18 mouse cellular contexts compared by ENCODE assay signal in genomic region chr2:102663339-102663738, GRCm38 (mm10). TPM values are rescaled to one million over a fixed set of nuclear protein-coding genes. Genes with fewer than 3 reads are reported as not detected.
DNase-seq lines count a peak whose midpoint lies in the region; ATAC-seq lines count a peak whose summit lies in the region.
"Had no signal": no experiment of that assay in that cellular context is flagged by ENCODE, and none has a peak within 500 bp of the region (broad histone marks: within the 10 kb centered on the region; RNA-seq: fewer than 3 reads in every experiment).

No protein-coding gene starts in this region.

- H3K27me3 ChIP-seq in lung, embryonic 16.5 days (ENCODE audit: control insufficient read depth, insufficient read depth, low read depth, low read length) = peaks cover 30% of the 10 kb centered on the region
- H3K27me3 ChIP-seq in forebrain, embryonic 15.5 days = no peaks in the 10 kb centered on the region
- peaks cover 21% of the 10 kb centered on the region for H3K27me3 ChIP-seq in midbrain, embryonic 10.5 days (ENCODE audit: low read depth, poor library complexity, severe bottlenecking)
- H3K27me3 ChIP-seq: CH12.LX had no signal

- peaks cover 13% of the 10 kb centered on the region for H3K4me1 ChIP-seq in lung, embryonic 16.5 days (replicated peaks; ENCODE audit: control insufficient read depth, insufficient read depth, low read length)
- H3K4me1 ChIP-seq in forebrain, embryonic 15.5 days = peaks cover 44% of the 10 kb centered on the region
- H3K4me1 ChIP-seq in midbrain, embryonic 10.5 days = peaks cover 68% of the 10 kb centered on the region

- WGBS in lung, embryonic 16.5 days = 28% methylated on average over 6 of the region's 6 CpGs
- WGBS in forebrain, embryonic 15.5 days = 3% methylated on average over 6 of the region's 6 CpGs
- 17% methylated on average over 6 of the region's 6 CpGs for WGBS in midbrain, embryonic 10.5 days

- H3K9ac ChIP-seq in lung, embryonic 16.5 days (ENCODE audit: low read length) = no peak overlapping the region
- no peak overlapping the region for H3K9ac ChIP-seq in forebrain, embryonic 15.5 days (replicated peaks)
- H3K9ac ChIP-seq: embryonic facial prominence, embryonic 12.5 days; heart, embryonic 12.5 days; intestine, embryonic 15.5 days; liver, embryonic 14.5 days had no signal

- no peak overlapping the region for H3K4me3 ChIP-seq in lung, embryonic 16.5 days (ENCODE audit: low read length)
- peak overlapping the region; percentile 3; the same call in 1 of the 2 replicates for H3K4me3 ChIP-seq in forebrain, embryonic 15.5 days
- 0 out of 2 replicates have a peak overlapping the region, but pooled peaks have one; percentile 87 for H3K4me3 ChIP-seq in midbrain, embryonic 10.5 days
- H3K4me3 ChIP-seq: embryonic facial prominence, embryonic 12.5 days; heart, embryonic 12.5 days; intestine, embryonic 15.5 days had no signal

- H3K9me3 ChIP-seq in lung, embryonic 16.5 days (ENCODE audit: control insufficient read depth, low read length) = no peaks in the 10 kb centered on the region
- no peaks in the 10 kb centered on the region for H3K9me3 ChIP-seq in forebrain, embryonic 15.5 days
- H3K9me3 ChIP-seq in midbrain, embryonic 10.5 days (replicated peaks) = no peaks in the 10 kb centered on the region
- H3K9me3 ChIP-seq: embryonic facial prominence, embryonic 12.5 days; heart, embryonic 12.5 days; intestine, embryonic 15.5 days had no signal

- H3K27ac ChIP-seq in lung, embryonic 16.5 days (ENCODE audit: low read length) = peak overlapping the region; percentile 13; the same call in 1 of the 2 replicates
- peak overlapping the region; percentile 57 for H3K27ac ChIP-seq in forebrain, embryonic 15.5 days (replicated peaks)
- peak overlapping the region; percentile 82 for H3K27ac ChIP-seq in midbrain, embryonic 10.5 days (replicated peaks)
- H3K27ac ChIP-seq: embryonic facial prominence, embryonic 12.5 days; intestine, embryonic 15.5 days; liver, embryonic 14.5 days had no signal

- H3K36me3 ChIP-seq in lung, embryonic 16.5 days (ENCODE audit: control insufficient read depth, insufficient read depth, low read length) = no peaks in the 10 kb centered on the region
- H3K36me3 ChIP-seq in forebrain, embryonic 15.5 days = no peaks in the 10 kb centered on the region
- no peaks in the 10 kb centered on the region for H3K36me3 ChIP-seq in midbrain, embryonic 10.5 days
- H3K36me3 ChIP-seq: embryonic facial prominence, embryonic 12.5 days; heart, embryonic 12.5 days; intestine, embryonic 15.5 days had no signal

- H3K4me2 ChIP-seq in lung, embryonic 16.5 days (ENCODE audit: low read depth, low read length) = peak overlapping the region; percentile 22; the same call in 1 of the 2 replicates
- H3K4me2 ChIP-seq in forebrain, embryonic 15.5 days (replicated peaks) = peak overlapping the region; percentile 29
- H3K4me2 ChIP-seq: embryonic facial prominence, embryonic 12.5 days; heart, embryonic 12.5 days; intestine, embryonic 15.5 days had no signal

- no peak for DNase-seq in lung, postnatal 36 days
- DNase-seq in midbrain, embryonic 10.5 days (ENCODE audit: low spot score) = peak; percentile 36
- DNase-seq in retina, embryonic 14.5 days (ENCODE audit: low spot score) = peak; percentile 51
- DNase-seq in spleen, postnatal 4 days (ENCODE audit: low spot score in 2 of 2) = no peak
- DNase-seq in adrenal gland, postnatal 4 days (ENCODE audit: low spot score in 2 of 2) = no peak
- no peak for DNase-seq in MN1 (ENCODE audit: low spot score)
- DNase-seq: adrenal gland, postnatal 14 days; cerebellum, adult 11 months; spleen, adult 18-20 months; thymus, adult 2 months had no signal

- peak; percentile 44 for ATAC-seq in lung, embryonic 16.5 days (ENCODE audit: low read depth)
- ATAC-seq in forebrain, embryonic 15.5 days (replicated peaks) = peak; percentile 10
- ATAC-seq: intestine, embryonic 15.5 days had no signal

RNA-seq across cellular contexts. Expression of gene Slc1a2, which starts 4.9 kb away (rescaled TPM):
- 0.19 and 0.35 TPM in 2 replicates for polyA plus RNA-seq in lung, embryonic 16.5 days (2015; fragmentation: Nextera tagmentation; extraction: Ambion mirVana)
- 10.5 and 11.4 TPM in 2 replicates for polyA plus RNA-seq in forebrain, embryonic 15.5 days (2015; fragmentation: Nextera tagmentation; extraction: Ambion mirVana)
- polyA plus RNA-seq in midbrain, embryonic 10.5 days (2016; fragmentation: Nextera tagmentation; extraction: Ambion mirVana) = 7.9 and 11.4 TPM in 2 replicates
- 1 to 10 TPM in 1 of 2 experiments, under 1 TPM in 1; 0.45 to 1.6 TPM for total RNA-seq in adrenal gland, postnatal 4 days (2021)
- total RNA-seq: megakaryocyte-erythroid progenitor cell, adult 5-6 weeks had no signal

Comparison
In these comparisons a context has a peak if more than half of its experiments do, and no peak if none do; other contexts are left out.
1. H3K27ac ChIP-seq: peak in every context shown above with its lines; median percentile 82 in midbrain, embryonic 10.5 days; 57 in forebrain, embryonic 15.5 days; 13 in lung, embryonic 16.5 days.
2. DNase-seq: peak in midbrain, embryonic 10.5 days (single experiment) and retina, embryonic 14.5 days (single experiment); none in lung, postnatal 36 days (single experiment), spleen, postnatal 4 days (0 of 2), adrenal gland, postnatal 4 days (0 of 2) and MN1 (single experiment).